15 mouse cellular contexts compared by ENCODE assay signal in the genomic region with DNA sequence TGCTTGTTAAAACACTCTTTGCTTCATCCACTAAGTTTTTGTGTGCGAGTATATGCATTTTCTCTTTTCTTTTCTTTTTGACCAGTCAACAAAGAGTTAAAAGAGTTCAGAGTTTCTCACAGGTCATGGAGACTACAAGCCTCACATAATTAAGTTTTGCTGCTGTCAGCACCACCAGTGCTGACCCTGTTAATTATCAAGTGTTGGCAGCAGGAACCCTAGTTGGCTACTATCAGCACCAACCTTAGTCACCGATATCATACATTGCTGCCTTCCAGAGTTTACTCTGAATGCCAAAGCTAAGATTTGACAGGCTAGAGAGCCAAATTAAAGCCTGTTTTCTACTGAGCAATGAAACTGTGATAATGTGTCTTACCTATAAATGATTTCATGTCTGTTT.
"Had no signal": no experiment of that assay in that cellular context is flagged by ENCODE, and none has a peak within 500 bp of the region (broad histone marks: within the 10 kb centered on the region; RNA-seq: fewer than 3 reads in every experiment).

No protein-coding gene starts in this region.

- DNase-seq: kidney, postnatal 10 days; kidney, postnatal 4 days; lung, embryonic 14.5 days; lung, postnatal 10 days; lung, postnatal 4 days; midbrain, embryonic 14.5 days; spleen, adult 18-20 months; thymus, adult 2 months; thymus, postnatal 25 days had no signal

- H3K4me3 ChIP-seq: layer of hippocampus, adult 2 months; limb, embryonic 13.5 days; midbrain, embryonic 10.5 days; myocyte; neural tube, embryonic 15.5 days had no signal

- H3K36me3 ChIP-seq: limb, embryonic 13.5 days; midbrain, embryonic 10.5 days; neural tube, embryonic 15.5 days had no signal

- H3K9ac ChIP-seq: limb, embryonic 13.5 days; lung, embryonic 14.5 days; neural tube, embryonic 15.5 days had no signal

- H3K4me1 ChIP-seq: limb, embryonic 13.5 days; midbrain, embryonic 10.5 days; neural tube, embryonic 15.5 days had no signal

- H3K4me2 ChIP-seq: limb, embryonic 13.5 days; liver, embryonic 11.5 days; lung, embryonic 14.5 days; neural tube, embryonic 15.5 days had no signal

- H3K27me3 ChIP-seq: limb, embryonic 13.5 days; neural tube, embryonic 15.5 days had no signal

- H3K27ac ChIP-seq: layer of hippocampus, adult 2 months; limb, embryonic 13.5 days; midbrain, embryonic 10.5 days; neural tube, embryonic 15.5 days had no signal

- H3K9me3 ChIP-seq: limb, embryonic 13.5 days; midbrain, embryonic 10.5 days; neural tube, embryonic 15.5 days had no signal
